Mouse (Mus musculus): ENCODE results near the gene Zik1.

The Zik1 gene

DNA sequence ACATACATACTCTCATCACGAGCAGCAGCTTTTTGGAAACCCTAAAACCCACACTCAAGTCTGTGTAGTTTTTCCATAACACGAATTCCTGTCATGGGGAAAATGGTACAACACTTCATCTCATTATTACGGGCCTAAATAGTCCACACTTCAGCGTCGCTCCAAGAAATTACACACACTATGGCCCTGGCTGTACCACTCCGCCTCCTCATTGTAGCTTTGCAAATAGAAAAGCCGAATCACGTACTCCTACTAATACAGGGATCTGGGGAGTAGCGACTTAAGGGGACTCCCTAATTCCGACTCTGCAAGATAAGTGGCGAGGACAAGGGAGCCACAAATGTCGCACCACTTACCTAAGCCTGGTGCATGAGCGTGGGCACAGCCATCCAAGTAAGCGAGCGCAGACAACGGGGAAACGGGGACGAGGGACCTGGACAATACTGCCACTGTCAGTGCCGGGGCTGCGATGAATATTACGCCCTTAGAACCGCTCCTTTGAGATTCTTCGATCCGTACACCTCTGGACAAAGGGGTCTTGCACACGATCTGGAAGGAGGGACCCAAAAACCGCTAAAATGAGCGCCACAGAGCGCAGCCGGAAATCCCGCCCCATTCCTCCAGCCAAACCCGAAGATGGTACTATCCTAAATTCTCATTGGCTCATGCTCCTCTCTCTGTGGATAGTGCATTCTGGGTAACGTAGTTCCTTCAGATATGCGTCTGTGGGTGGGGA lies at the start of gene Zik1:
Zik1 (minus strand) TSS at position 609 of the 736 bp plus-strand sequence.
- peak; percentile 17 to 59 for DNase-seq

DNA sequence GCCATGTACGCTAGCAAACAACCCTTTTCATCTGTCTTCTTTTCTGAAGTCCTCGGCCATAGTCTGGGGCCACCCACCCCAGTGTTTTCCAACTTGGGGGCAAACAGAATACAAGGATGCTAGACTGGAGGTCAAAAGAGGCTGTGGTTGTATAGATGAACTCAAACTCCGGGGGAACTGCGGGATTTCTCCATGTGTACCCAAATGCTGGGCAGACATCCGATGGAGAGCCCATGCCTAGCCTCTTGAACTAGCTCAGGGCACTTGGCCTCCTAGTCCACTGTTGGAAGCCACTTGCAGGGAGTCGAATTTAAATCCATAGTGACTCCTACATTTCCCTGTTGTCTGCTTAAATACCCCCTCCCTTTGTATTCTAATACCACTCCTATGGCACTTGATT lies 384 bp upstream of the Zik1 start:
- no peak for DNase-seq

DNA sequence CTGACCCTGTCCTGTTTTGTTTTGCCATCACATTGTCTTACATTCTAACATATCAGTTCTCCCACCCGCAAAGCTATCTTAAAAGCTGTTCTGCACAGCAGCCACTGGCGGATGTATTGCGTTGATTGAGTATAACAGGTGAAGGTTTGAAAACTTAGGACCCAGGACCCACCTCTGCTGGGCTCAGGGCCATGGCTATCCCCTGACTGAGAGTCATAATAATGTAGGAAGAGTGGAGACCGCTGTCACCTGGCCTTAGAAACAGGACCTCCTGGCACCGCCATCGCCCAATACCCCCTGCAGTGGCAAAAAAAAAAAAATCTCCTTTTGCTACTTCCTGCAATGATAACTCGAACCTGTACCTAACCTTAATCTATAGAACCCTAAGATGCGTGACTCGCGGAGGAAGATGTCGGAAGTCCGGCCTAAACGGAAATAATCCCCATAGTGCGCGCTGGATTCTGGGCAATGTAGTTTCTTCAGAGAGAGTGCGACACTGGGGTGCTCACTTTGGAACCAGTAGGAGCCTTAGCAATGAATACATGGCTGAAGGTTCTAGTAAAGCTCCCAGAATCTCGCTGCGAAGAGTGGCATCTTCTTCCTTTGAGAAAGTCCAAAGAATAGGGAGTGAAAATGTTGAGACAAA lies 14.5 kb downstream of the Zik1 start:
- no peak for DNase-seq

GRCm38 (mm10) chr7:10479813-10480212 lies 15.4 kb downstream of the Zik1 start:
- no peak for DNase-seq

- DNase-seq, result no peak
Measured at GRCm38 (mm10) chr7:10458166-10458565, 37.0 kb downstream of the Zik1 start.

DNA sequence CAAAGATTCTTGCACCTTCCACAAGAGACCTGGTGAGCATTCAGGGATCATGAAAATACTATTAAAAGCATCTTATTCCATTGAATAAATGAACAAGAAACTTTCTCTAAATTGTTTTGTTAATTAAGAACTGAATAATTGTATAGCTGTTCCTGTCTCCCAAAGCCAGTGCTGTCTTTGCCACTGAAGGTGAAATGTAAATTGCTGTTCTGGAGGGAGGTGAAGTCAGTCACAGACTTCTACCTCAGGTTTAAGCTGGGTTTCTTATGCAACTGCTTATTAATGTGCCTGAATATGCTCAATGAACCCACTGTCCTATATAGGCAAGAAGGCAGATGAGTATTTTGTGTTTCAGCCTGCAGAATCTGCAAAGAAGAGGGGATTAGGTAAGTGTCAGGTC lies 52.2 kb downstream of the Zik1 start, which contains the start of gene Vmn1r67:
Vmn1r67 (plus strand) TSS at position 301 of the 400 bp plus-strand sequence.
- no peak for DNase-seq

Measured in kidney, adult 8-10 months (tissue).